Mouse (Mus musculus) spleen, postnatal 0 days (tissue): ENCODE measurements around the gene Gpr180. TPM values are rescaled to one million over a fixed set of nuclear protein-coding genes. Genes with fewer than 3 reads are reported as not detected.

ENCODE experiments used
- polyA plus RNA-seq: library from polyadenylated mRNA; unstranded; fragments of >200 nt; fragmentation: Nextera tagmentation; extraction: Ambion mirVana; gene quantifications from 2 replicates; pipeline ENCODE4 v1.2.1, GENCODE M21; 2015

The Gpr180 gene
- 16.2 and 20.7 TPM in 2 replicates for polyA plus RNA-seq

GRCm38 (mm10) chr14:118136744-118137452, at the start of gene Gpr180:
TSS of gene Gpr180 (plus strand) at chr14:118137158.

GRCm38 (mm10) chr14:118132642-118132977, 4.3 kb upstream of the Gpr180 start, which contains the start of gene Tgds:
TSS of gene Tgds (minus strand) at chr14:118132755.

Other genes starting within 250 kb of the Gpr180 start
- 1.1 and 1.6 TPM in 2 replicates for gene Dct, start 84.9 kb upstream of the Gpr180 start, polyA plus RNA-seq
- 16.9 and 17.2 TPM in 2 replicates for gene Tgds, start 4.4 kb upstream of the Gpr180 start, polyA plus RNA-seq
- gene Sox21, start 99.9 kb downstream of the Gpr180 start, polyA plus RNA-seq = not detected in 2 replicates
- gene Gm9376, start 129.8 kb downstream of the Gpr180 start, polyA plus RNA-seq = not detected in 2 replicates